Mouse (Mus musculus) macrophage (primary cell): ENCODE measurements around the gene Spred2. TPM values are rescaled to one million over a fixed set of nuclear protein-coding genes. Genes with fewer than 3 reads are reported as not detected.
"Not testable (repeated sequence)": the region's sequence is repeated elsewhere in the genome, so short reads cannot be mapped to it uniquely, and the experiment has no call there.

Source experiments
- H3K27ac ChIP-seq: fragments of 350-480 bp; formaldehyde crosslinking; 2 replicates; pipeline ENCODE4 v1.9.0; 2021
- H3K36me3 ChIP-seq: fragments of 350-480 bp; formaldehyde crosslinking; 2 replicates; pipeline ENCODE4 v1.9.0; 2021; ENCODE audit errors: inconsistent target
- H3K4me3 ChIP-seq: fragments of 350-480 bp; formaldehyde crosslinking; 2 replicates; pipeline ENCODE4 v1.9.0; 2021; ENCODE audit errors: inconsistent target
- H3K79me2 ChIP-seq: fragments of 350-480 bp; formaldehyde crosslinking; 2 replicates; pipeline ENCODE4 v1.9.0; 2021; ENCODE audit errors: inconsistent target
- WGBS: methylation state at CpG from one replicate; pipeline ENCODE4 v1.1.7; 2026; ENCODE audit warnings: inconsistent platforms; ENCODE audit not compliant: missing documents; 5-methylcytosine and 5-hydroxymethylcytosine counted together
- polyA plus RNA-seq: library from polyadenylated mRNA; stranded (reverse); fragments of 250-400 nt; gene quantifications from 3 replicates; pipeline ENCODE4 v1.2.4, GENCODE M21; 2018; ENCODE audit warnings: inconsistent platforms

Gene Spred2
- polyA plus RNA-seq, 1 experiment from 2014 or later: 4.4 TPM

GRCm38 (mm10) chr11:20042106-20042505 is 117.9 kb downstream of the Spred2 start:
- no peak overlapping the region for H3K4me3 ChIP-seq
- no peak overlapping the region for H3K27ac ChIP-seq
- H3K79me2 ChIP-seq: no peaks in the 10 kb centered on the region
- no peaks in the 10 kb centered on the region for H3K36me3 ChIP-seq
- WGBS: 100% methylated on average over 4 of the region's 4 CpGs

DNA sequence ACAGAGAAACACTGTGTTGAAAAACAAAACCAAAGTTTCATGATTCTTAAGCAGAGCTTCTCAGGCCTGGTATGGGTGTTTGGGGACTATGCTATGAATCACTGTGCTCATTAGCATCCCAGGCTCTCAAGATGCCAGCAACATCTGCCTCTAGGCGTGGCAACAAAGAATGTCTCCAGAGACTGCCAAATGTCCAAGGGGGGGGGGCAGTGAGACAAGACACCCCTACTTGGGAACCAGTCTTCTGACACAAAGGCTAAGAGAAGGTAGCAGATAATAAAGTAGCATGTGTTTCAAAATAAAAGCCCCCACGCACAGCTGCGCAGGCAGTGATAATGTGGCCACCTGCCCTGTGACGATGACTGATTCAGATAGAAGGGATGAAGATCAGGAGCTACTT is 119.1 kb downstream of the Spred2 start:
- Histone ChIP-seq H3K4me3 (no peak overlapping the region), H3K36me3 (no peaks in the 10 kb centered on the region), H3K79me2 (no peaks in the 10 kb centered on the region), H3K27ac (no peak overlapping the region)
- WGBS: 97% methylated on average over 4 of the region's 4 CpGs

DNA sequence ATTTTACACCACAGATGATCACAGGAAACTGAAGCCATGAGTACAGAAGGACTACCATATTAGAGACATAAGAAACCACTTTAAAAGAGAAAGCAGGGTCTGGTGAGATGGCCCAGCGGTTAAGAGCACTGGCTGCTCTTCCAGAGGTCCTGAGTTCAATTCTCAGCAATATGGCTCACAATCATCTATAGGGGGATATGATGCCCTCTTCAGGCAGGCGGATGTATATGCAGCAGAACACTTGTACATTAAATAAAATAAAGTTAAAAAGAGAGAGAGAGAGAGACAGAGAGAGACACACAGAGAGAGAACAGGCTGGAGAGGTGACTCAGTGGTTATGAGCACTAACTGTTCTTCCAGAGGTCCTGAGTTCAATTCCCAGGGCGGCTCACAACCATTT is 121.4 kb downstream of the Spred2 start:
- H3K27ac ChIP-seq: no peak overlapping the region
- H3K36me3 ChIP-seq: no peaks in the 10 kb centered on the region
- H3K79me2 ChIP-seq: no peaks in the 10 kb centered on the region
- WGBS: 93% methylated on average over 3 of the region's 3 CpGs
- H3K4me3 ChIP-seq: no peak overlapping the region

- H3K79me2 ChIP-seq: no peaks in the 10 kb centered on the region
- no peak overlapping the region for H3K27ac ChIP-seq
- peaks cover 16% of the 10 kb centered on the region; the same call in 1 of the 2 replicates for H3K36me3 ChIP-seq
- no peak overlapping the region for H3K4me3 ChIP-seq
- WGBS: 85% methylated on average over 13 of the region's 13 CpGs
These were observed 128.8 kb downstream of the Spred2 start for GRCm38 (mm10) chr11:20052814-20053536.

DNA sequence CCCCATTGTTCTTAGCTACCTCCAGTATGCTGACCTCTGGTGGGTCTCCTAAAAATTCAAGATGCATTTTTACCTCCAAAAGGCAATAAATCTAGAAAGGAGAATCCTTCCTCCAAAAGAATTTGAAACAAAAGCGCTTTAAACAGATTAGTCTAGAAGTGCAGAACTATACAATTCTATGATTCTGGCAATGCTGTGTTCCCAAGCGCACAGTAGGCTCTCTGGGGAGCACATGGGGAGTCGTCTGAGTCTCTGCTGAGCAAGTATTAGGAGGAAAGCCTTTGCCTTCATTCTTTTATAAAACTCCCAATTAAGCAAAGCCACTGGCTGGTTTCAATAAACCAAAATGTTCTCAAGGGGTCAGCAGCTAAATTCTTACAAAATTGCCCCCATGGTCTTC is 129.8 kb downstream of the Spred2 start:
- 97% methylated on average over 2 of the region's 3 CpGs for WGBS
- Histone ChIP-seq H3K4me3 (no peak overlapping the region), H3K27ac (no peak overlapping the region), H3K79me2 (no peaks in the 10 kb centered on the region), H3K36me3 (peaks cover 22% of the 10 kb centered on the region)

DNA sequence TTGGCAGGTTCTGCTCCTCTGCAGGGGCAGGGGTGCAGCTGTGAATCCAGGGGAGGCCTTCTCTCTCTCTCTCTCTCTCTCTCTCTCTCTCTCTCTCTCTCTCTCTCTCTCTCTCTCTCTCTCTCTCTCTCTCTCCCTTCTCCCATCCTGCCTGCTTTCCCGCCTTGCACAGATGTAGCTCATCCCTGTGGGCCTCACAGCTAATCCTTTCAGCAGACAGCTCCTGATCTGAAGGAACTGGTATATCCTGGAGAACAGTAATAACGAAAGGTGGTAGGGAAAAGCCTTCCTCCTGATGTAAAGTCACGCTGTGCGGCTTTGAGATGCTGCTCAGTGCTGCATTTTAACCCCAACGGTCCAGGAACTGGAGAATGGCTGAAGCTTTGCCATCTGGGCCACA is 130.4 kb downstream of the Spred2 start:
- H3K4me3 ChIP-seq: no peak overlapping the region
- H3K79me2 ChIP-seq: no peaks in the 10 kb centered on the region
- H3K27ac ChIP-seq: no peak overlapping the region
- H3K36me3 ChIP-seq: peaks cover 29% of the 10 kb centered on the region
- 83% methylated on average over 3 of the region's 5 CpGs for WGBS

DNA sequence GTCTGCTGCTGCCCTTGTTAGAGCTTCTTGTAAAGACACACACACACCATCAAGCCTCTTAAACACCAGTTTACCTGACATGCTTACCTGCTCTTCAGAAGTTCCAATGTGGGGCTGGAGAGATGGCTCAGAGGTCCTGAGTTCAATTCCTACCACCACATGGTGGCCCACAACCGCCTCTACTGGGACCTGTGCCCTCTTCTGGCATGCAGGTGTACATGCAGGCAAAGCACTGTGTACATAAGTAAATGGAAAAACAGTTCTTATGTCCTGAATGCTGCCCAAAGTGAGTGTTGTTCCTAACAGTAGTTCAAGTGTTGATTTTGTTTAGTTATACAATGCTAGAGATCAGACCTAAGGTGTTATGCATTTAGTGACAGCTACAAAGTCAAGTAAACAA is 132.0 kb downstream of the Spred2 start:
- H3K36me3 ChIP-seq: peaks cover 44% of the 10 kb centered on the region

DNA sequence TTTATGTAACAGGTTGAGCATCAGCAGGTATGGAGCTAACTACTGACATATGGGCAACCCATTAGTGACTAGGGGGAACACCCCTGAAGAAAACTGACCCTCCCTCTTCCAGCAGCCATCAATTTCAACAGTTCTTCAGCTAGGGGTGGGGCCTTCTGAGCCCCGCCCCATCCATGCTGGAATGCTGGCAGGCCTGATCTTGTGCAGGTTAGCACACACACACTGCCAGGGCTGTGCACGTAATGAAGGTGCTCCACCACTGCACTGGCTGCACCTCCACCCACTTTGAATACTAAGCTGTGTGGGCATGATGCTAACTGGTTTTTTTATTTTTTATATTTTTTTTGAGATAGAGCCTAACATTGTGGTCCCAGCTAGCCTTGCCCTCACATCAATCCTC is 133.3 kb downstream of the Spred2 start:
- WGBS: 86% methylated on average over 2 of the region's 2 CpGs
- H3K36me3 ChIP-seq: peaks cover 53% of the 10 kb centered on the region

More for the DNA sequence above, 132.0 kb downstream of the Spred2 start:
- WGBS: 100% methylated on average over 1 of the region's 1 CpGs
- Histone ChIP-seq H3K79me2 (no peaks in the 10 kb centered on the region), H3K4me3 (no peak overlapping the region), H3K27ac (no peak overlapping the region)

DNA sequence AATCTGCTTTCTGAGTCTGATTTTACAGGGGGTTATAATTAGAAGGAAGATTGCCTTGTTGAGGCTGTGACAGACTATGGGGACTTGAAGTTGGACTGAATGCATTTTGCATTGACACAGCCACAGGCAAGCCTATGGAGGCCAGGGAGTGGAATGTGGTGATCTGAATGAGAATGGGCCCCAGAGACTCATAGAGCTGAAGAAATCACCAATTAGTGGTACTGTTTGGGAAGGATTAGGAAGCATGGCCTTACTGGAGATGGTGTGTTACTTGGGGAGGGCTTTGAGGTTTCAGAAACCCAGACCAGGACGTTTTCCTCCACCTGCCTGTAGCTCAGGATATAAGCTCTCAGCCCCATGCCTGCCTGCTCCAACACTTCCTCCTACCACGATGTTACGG is 135.6 kb downstream of the Spred2 start:
- Histone ChIP-seq H3K27ac (no peak overlapping the region), H3K79me2 (peaks cover 4% of the 10 kb centered on the region; the same call in 1 of the 2 replicates), H3K36me3 (peaks cover 68% of the 10 kb centered on the region), H3K4me3 (no peak overlapping the region)
- 89% methylated on average over 3 of the region's 3 CpGs for WGBS

More for the DNA sequence above, 133.3 kb downstream of the Spred2 start:
- no peak overlapping the region for H3K27ac ChIP-seq
- H3K4me3 ChIP-seq: no peak overlapping the region
- no peaks in the 10 kb centered on the region for H3K79me2 ChIP-seq

DNA sequence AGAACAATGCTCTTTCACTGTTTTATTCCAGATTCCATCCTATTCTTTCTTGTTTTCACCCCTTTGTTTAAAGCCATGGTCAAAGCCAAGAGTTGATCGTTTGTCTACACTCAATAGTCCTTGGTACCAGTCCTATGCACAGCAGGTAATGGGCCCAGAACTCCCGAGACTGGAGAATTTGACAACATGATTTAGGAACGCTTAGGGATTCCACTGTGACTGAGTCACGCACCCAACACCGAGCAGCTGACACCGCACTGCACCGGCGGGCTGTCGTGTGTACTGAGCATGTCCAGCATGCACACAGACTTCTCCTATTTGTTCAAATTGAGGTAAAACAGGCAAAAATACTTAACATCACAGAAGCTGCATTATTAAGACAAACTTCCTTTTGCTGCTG is 138.6 kb downstream of the Spred2 start:
- Histone ChIP-seq H3K36me3 (peaks cover 79% of the 10 kb centered on the region), H3K79me2 (peaks cover 34% of the 10 kb centered on the region)
- H3K4me3 ChIP-seq, H3K27ac ChIP-seq: not testable (repeated sequence)
- WGBS: 97% methylated on average over 9 of the region's 9 CpGs

DNA sequence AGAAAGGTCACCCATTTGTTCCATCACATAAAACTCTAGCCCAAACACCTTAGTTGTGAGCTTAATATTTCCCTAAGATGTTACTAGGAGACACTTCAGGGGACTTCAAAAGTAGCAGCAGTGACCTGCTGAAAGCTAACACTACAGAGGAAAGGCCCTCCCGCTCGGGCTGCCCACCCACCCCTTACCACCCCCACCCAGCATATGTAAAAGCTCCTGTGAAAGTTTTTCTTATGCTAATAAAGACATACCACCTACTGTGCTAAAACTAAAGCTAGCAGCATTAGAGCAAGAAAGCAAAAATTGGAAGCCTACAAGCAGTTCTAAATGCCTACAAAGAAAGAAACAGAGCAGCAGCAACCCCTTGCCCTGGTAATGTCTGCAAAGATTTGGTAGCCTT is 139.9 kb downstream of the Spred2 start:
- H3K27ac ChIP-seq, H3K4me3 ChIP-seq: not testable (repeated sequence)
- Histone ChIP-seq H3K79me2 (peaks cover 40% of the 10 kb centered on the region), H3K36me3 (peaks cover 73% of the 10 kb centered on the region)
- WGBS: 94% methylated on average over 2 of the region's 2 CpGs

- H3K27ac ChIP-seq: no peak overlapping the region
- no peak overlapping the region for H3K4me3 ChIP-seq
- 94% methylated on average over 2 of the region's 2 CpGs for WGBS
- peaks cover 73% of the 10 kb centered on the region for H3K36me3 ChIP-seq
- peaks cover 47% of the 10 kb centered on the region for H3K79me2 ChIP-seq
These were observed 140.8 kb downstream of the Spred2 start for GRCm38 (mm10) chr11:20064926-20065325.

DNA sequence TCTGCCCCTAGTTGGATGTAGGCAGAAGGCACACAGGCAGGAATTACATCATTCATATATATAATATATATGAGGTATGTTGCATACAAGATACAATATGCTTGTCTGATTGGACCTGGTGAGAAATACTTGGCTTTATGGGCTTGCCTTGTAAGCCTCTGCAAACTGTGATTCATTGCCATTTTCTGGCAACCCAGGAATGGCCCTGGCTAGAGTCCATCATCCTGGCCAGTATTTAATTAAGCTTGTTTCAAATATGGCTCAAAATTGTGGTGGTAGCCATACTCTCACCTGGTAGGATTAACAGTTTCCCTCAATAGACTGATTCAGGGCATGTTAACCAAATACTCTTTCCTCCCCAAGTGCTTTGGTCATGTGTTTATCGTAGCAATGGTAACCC is 141.9 kb downstream of the Spred2 start:
- Histone ChIP-seq H3K36me3 (peaks cover 67% of the 10 kb centered on the region), H3K4me3 (no peak overlapping the region), H3K27ac (no peak overlapping the region), H3K79me2 (peaks cover 58% of the 10 kb centered on the region)
- WGBS: 100% methylated on average over 1 of the region's 1 CpGs

DNA sequence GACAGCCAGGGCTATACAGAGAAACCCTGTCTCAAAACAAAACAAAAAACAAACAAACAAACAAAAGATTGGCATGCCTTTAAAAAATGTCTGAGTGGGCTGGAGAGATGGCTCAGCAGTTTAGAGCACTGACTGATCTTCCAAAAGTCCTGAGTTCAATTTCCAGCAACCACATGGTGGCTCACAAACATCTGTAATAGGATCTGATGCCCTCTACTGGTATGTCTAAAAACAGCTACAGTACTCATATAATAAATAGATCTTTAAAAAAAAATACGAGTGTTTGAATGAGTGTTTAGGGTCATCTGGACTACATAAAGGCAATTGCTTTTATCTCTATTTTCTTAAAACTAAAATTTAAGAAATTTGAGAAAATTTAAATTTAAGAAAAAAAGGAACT is 143.3 kb downstream of the Spred2 start:
- H3K79me2 ChIP-seq: peaks cover 73% of the 10 kb centered on the region
- H3K4me3 ChIP-seq: no peak overlapping the region
- H3K27ac ChIP-seq: no peak overlapping the region
- WGBS: 60% methylated on average over 1 of the region's 1 CpGs
- peaks cover 68% of the 10 kb centered on the region for H3K36me3 ChIP-seq

- WGBS: 96% methylated on average over 6 of the region's 6 CpGs
- H3K79me2 ChIP-seq: peaks cover 82% of the 10 kb centered on the region
- peaks cover 75% of the 10 kb centered on the region for H3K36me3 ChIP-seq
- H3K4me3 ChIP-seq: no peak overlapping the region
- H3K27ac ChIP-seq: no peak overlapping the region
These were observed 144.3 kb downstream of the Spred2 start for GRCm38 (mm10) chr11:20068346-20069004.
